Mouse (Mus musculus) CH12.LX (cell line): ENCODE results near the gene Ikzf1. TPM values are rescaled to one million over a fixed set of nuclear protein-coding genes. Genes with fewer than 3 reads are reported as not detected.

ENCODE experiments used
- DNase-seq: peaks from one replicate; pipeline ENCODE4 v3.0.0-alpha.2; 2013; ENCODE audit errors: extremely low read depth
- H3K27ac ChIP-seq: 2 replicates; pipeline ENCODE4 v1.5.1; 2012; ENCODE audit warnings: low read depth, mild to moderate bottlenecking, control low read depth, moderate library complexity; ENCODE audit not compliant: insufficient read depth
- H3K27me3 ChIP-seq: replicated peaks from 2 replicates; pipeline ENCODE3; 2012; ENCODE audit warnings: inconsistent platforms
- H3K36me3 ChIP-seq, 2 experiments: replicated peaks in 1 of 2; 2 replicates each; pipeline versions ENCODE3 to v1.6.1; 2012; ENCODE audit warnings: inconsistent platforms in 1 of 2, low read length in 1 of 2, mild to moderate bottlenecking in 1 of 2, mixed read lengths in 1 of 2, moderate library complexity in 1 of 2; ENCODE audit not compliant: control insufficient read depth in 1 of 2, insufficient read depth in 1 of 2
- H3K4me1 ChIP-seq, 2 experiments: 2 replicates each; pipeline ENCODE4 v1.6.1; 2012; ENCODE audit warnings: inconsistent platforms in 1 of 2, moderate library complexity in 1 of 2; ENCODE audit not compliant: insufficient read depth in 2 of 2, control insufficient read depth in 1 of 2
- H3K4me2 ChIP-seq: 2 replicates; pipeline ENCODE4 v1.6.1; 2012; ENCODE audit warnings: low read depth, mild to moderate bottlenecking, control low read depth; ENCODE audit not compliant: poor library complexity, insufficient read depth, severe bottlenecking
- H3K4me3 ChIP-seq, 3 experiments: fragments of 150-350 bp in 1 of 3; sonication (generic) in 1 of 3; replicated peaks in 1 of 3; 2 replicates each; pipeline versions ENCODE3 to v1.5.1; 2011 to 2012; ENCODE audit warnings: low read depth in 2 of 3, low read length in 2 of 3, mild to moderate bottlenecking in 2 of 3, moderate library complexity in 2 of 3, control low read depth in 1 of 3, improper control_type of control experiment in 1 of 3, inconsistent platforms in 1 of 3, mixed read lengths in 1 of 3; ENCODE audit not compliant: poor library complexity in 1 of 3
- H3K79me2 ChIP-seq: replicated peaks from 2 replicates; pipeline ENCODE4 v1.6.1; 2012; ENCODE audit warnings: mild to moderate bottlenecking, moderate library complexity; ENCODE audit not compliant: control insufficient read depth, poor library complexity, insufficient read depth, severe bottlenecking; ENCODE audit errors: extremely low read depth
- H3K9ac ChIP-seq: 2 replicates; pipeline ENCODE4 v1.6.1; 2012; ENCODE audit warnings: low read depth, mild to moderate bottlenecking, control low read depth, moderate library complexity; ENCODE audit not compliant: insufficient read depth
- H3K9me3 ChIP-seq: replicated peaks from 2 replicates; pipeline ENCODE3; 2012; ENCODE audit warnings: low read length, inconsistent platforms, mixed read lengths
- BHLHE40 ChIP-seq: IDR thresholded peaks from 2 replicates; pipeline ENCODE4 v1.6.1; 2011; ENCODE audit warnings: mild to moderate bottlenecking, low read depth, low read length, improper control_type of control experiment
- CHD1 ChIP-seq: IDR thresholded peaks from 2 replicates; pipeline ENCODE4 v1.6.1; 2012; ENCODE audit warnings: low read depth, low read length, improper control_type of control experiment, inconsistent platforms
- CHD2 ChIP-seq: IDR thresholded peaks from 2 replicates; pipeline ENCODE4 v1.6.1; 2011; ENCODE audit warnings: low read length, improper control_type of control experiment
- CTCF ChIP-seq, 2 experiments: IDR thresholded peaks in 1 of 2; conservative IDR thresholded peaks in 1 of 2; 2 replicates each; pipeline ENCODE4 v1.5.1; 2011 to 2012; ENCODE audit warnings: low read depth in 2 of 2, low read length in 2 of 2, improper control_type of control experiment in 1 of 2, inconsistent platforms in 1 of 2, mild to moderate bottlenecking in 1 of 2, moderate library complexity in 1 of 2
- E2F4 ChIP-seq: IDR thresholded peaks from 2 replicates; pipeline ENCODE4 v1.6.1; 2011; ENCODE audit warnings: low read depth, low read length, improper control_type of control experiment; ENCODE audit not compliant: insufficient replicate concordance
- ELF1 ChIP-seq: IDR thresholded peaks from 2 replicates; pipeline ENCODE4 v1.6.1; 2014; ENCODE audit warnings: low read depth, mild to moderate bottlenecking, inconsistent platforms, low read length, improper control_type of control experiment
- ETS1 ChIP-seq: conservative IDR thresholded peaks from 2 replicates; pipeline ENCODE4 v1.6.1; 2012; ENCODE audit warnings: low read depth, mild to moderate bottlenecking, inconsistent platforms, low read length, improper control_type of control experiment, moderate library complexity
- GABPA ChIP-seq: IDR thresholded peaks from 2 replicates; pipeline ENCODE4 v1.6.1; 2012; ENCODE audit warnings: low read depth, low read length, improper control_type of control experiment, inconsistent platforms; ENCODE audit not compliant: insufficient replicate concordance
- JUN ChIP-seq: IDR thresholded peaks from 2 replicates; pipeline ENCODE4 v1.6.1; 2011; ENCODE audit warnings: low read depth, mild to moderate bottlenecking, low read length, improper control_type of control experiment, moderate library complexity; ENCODE audit not compliant: insufficient read depth
- JUND ChIP-seq: conservative IDR thresholded peaks from 2 replicates; pipeline ENCODE4 v1.6.1; 2011; ENCODE audit warnings: low read depth, low read length, improper control_type of control experiment
- KAT2A ChIP-seq: IDR thresholded peaks from 2 replicates; pipeline ENCODE4 v1.6.1; 2012; ENCODE audit warnings: low read length, improper control_type of control experiment, inconsistent platforms; ENCODE audit not compliant: insufficient replicate concordance
- MAFK ChIP-seq: IDR thresholded peaks from 2 replicates; pipeline ENCODE4 v1.6.1; 2011; ENCODE audit warnings: low read length, improper control_type of control experiment; ENCODE audit not compliant: insufficient replicate concordance
- MAX ChIP-seq: IDR thresholded peaks from 2 replicates; pipeline ENCODE4 v1.6.1; 2011; ENCODE audit warnings: low read length, improper control_type of control experiment
- MYC ChIP-seq: IDR thresholded peaks from 2 replicates; pipeline ENCODE4 v1.6.1; 2011; ENCODE audit warnings: low read depth, mild to moderate bottlenecking, improper control_type of control experiment, low read length
- NELFE ChIP-seq: IDR thresholded peaks from 2 replicates; pipeline ENCODE4 v1.6.1; 2011; ENCODE audit warnings: low read depth, low read length, improper control_type of control experiment
- PAX5 ChIP-seq: IDR thresholded peaks from 2 replicates; pipeline ENCODE4 v1.6.1; 2012; ENCODE audit warnings: low read length, inconsistent platforms, mixed read lengths
- POLR2AphosphoS2 ChIP-seq: IDR thresholded peaks from 2 replicates; pipeline ENCODE4 v1.6.1; 2011; ENCODE audit warnings: low read depth, low read length, improper control_type of control experiment
- SMC3 ChIP-seq: IDR thresholded peaks from 2 replicates; pipeline ENCODE4 v1.6.1; 2011; ENCODE audit warnings: low read depth, low read length, improper control_type of control experiment
- TBP ChIP-seq: conservative IDR thresholded peaks from 2 replicates; pipeline ENCODE4 v1.6.1; 2011; ENCODE audit warnings: low read depth, low read length, improper control_type of control experiment
- TCF12 ChIP-seq: IDR thresholded peaks from 2 replicates; pipeline ENCODE4 v1.6.1; 2014; ENCODE audit warnings: low read depth, mild to moderate bottlenecking, inconsistent platforms, low read length, improper control_type of control experiment
- USF1 ChIP-seq: IDR thresholded peaks from 2 replicates; pipeline ENCODE4 v1.6.1; 2014; ENCODE audit warnings: low read depth, mild to moderate bottlenecking, inconsistent platforms, low read length, improper control_type of control experiment
- ZC3H11A ChIP-seq: IDR thresholded peaks from 2 replicates; pipeline ENCODE4 v1.6.1; 2012; ENCODE audit warnings: low read depth, mild to moderate bottlenecking, inconsistent platforms, low read length, improper control_type of control experiment
- ZKSCAN1 ChIP-seq: IDR thresholded peaks from 2 replicates; pipeline ENCODE4 v1.6.1; 2012; ENCODE audit warnings: low read depth, inconsistent platforms, low read length, improper control_type of control experiment, borderline replicate concordance
- ZNF384 ChIP-seq: IDR thresholded peaks from 2 replicates; pipeline ENCODE4 v1.6.1; 2012; ENCODE audit warnings: low read depth, low read length, improper control_type of control experiment, inconsistent platforms
- dilution Hi-C: fragments of 300-500 bp; cut with MboI; formaldehyde crosslinking; loops from 2 replicates; pipeline ENCODE4 v1.14.3; 2020; ENCODE audit warnings: low sequenced_read_pairs; ENCODE audit not compliant: extremely low pct_unique_long_range_greater_than_20kb, extremely low pct_ligation_motif_present
- in situ Hi-C: fragments of 300-500 bp; cut with MboI; formaldehyde crosslinking; loops from 3 replicates; pipeline ENCODE4 v1.14.3; 2019; ENCODE audit warnings: low sequenced_read_pairs, low pct_ligation_motif_present, low pct_unique_long_range_greater_than_20kb, mixed read lengths
- polyA plus RNA-seq: library from polyadenylated mRNA; unstranded; fragments of >175 nt; gene quantifications from 2 replicates; pipeline ENCODE4 v1.2.1, GENCODE M21; 2012; ENCODE audit warnings: low read depth; ENCODE audit not compliant: insufficient read length
- total RNA-seq, 2 experiments: library from RNA; depleted of rRNA; stranded (reverse); fragments of 300-350 nt in 1 of 2; fragments of >200 nt in 1 of 2; gene quantifications; 2 replicates each; pipeline ENCODE4 v1.2.3; 2012 to 2014

The Ikzf1 gene
- total and polyA plus RNA-seq, 3 experiments = 33.1 to 68.7 (median 51.2) TPM

- peak; percentile 83; the same call in 1 of the 2 replicates for TF ChIP-seq CHD1
- peak; percentile 81 for TF ChIP-seq CHD2
- TF ChIP-seq E2F4 = 0 out of 2 replicates have a peak, but pooled peaks have one; percentile 67
- no peak for TF ChIP-seq CTCF (conservative IDR thresholded peaks at IDR 0.05 in 1 of 2, IDR thresholded peaks at IDR 0.05 in 1 of 2; ENCODE audit: low read depth in 2 of 2, low read length in 2 of 2)
- TF ChIP-seq USF1 = no peak
- 0 out of 2 replicates have a peak, but pooled peaks have one; percentile 39 for TF ChIP-seq NELFE
- no peak for TF ChIP-seq ZKSCAN1
- peak; percentile 93 for TF ChIP-seq ETS1
- peak; percentile 90 for TF ChIP-seq TCF12
- peak; percentile 11; the same call in 1 of the 2 replicates for TF ChIP-seq ELF1
- no peak; the same call in 1 of the 2 replicates for TF ChIP-seq POLR2AphosphoS2
- TF ChIP-seq MAFK = peak; percentile 80
- peak; percentile 48; the same call in 1 of the 2 replicates for TF ChIP-seq JUN
- 0 out of 2 replicates have a peak, but pooled peaks have one; percentile 67 for TF ChIP-seq KAT2A
Observed at GRCm38 (mm10) chr11:11726807-11727276, 42.0 kb downstream of the Ikzf1 start (continued).

- H3K27ac ChIP-seq = peak overlapping the region; percentile 8
- no peak overlapping the region for H3K4me3 ChIP-seq
- dilution Hi-C loops = no loop called here
- no peaks in the 10 kb centered on the region for H3K27me3 ChIP-seq
- peaks cover 23 to 72% of the 10 kb centered on the region in 2 experiments for H3K36me3 ChIP-seq
- H3K9ac ChIP-seq = no peak overlapping the region
- in situ Hi-C loops = no loop called here
- DNase-seq = no peak
- peaks cover 4% of the 10 kb centered on the region for H3K9me3 ChIP-seq
- H3K79me2 ChIP-seq = peaks cover 92% of the 10 kb centered on the region
- TF ChIP-seq JUN (no peak), BHLHE40 (no peak)
- no peak overlapping the region for H3K4me2 ChIP-seq
- peaks cover 61 to 99% of the 10 kb centered on the region in 2 experiments for H3K4me1 ChIP-seq
Observed at GRCm38 (mm10) chr11:11727936-11728556, 43.2 kb downstream of the Ikzf1 start.

- Histone ChIP-seq H3K4me2 (no peak overlapping the region), H3K4me1 (peaks cover 65 to 99% of the 10 kb centered on the region in 2 experiments), H3K36me3 (peaks cover 28 to 73% of the 10 kb centered on the region in 2 experiments), H3K27ac (peak overlapping the region; percentile 8; the same call in 1 of the 2 replicates), H3K27me3 (no peaks in the 10 kb centered on the region), H3K9me3 (peaks cover 4% of the 10 kb centered on the region), H3K9ac (no peak overlapping the region), H3K4me3 (no peak overlapping the region), H3K79me2 (peaks cover 87% of the 10 kb centered on the region)
- TF ChIP-seq CTCF (conservative IDR thresholded peaks at IDR 0.05 in 1 of 2, IDR thresholded peaks at IDR 0.05 in 1 of 2; ENCODE audit: low read depth in 2 of 2, low read length in 2 of 2) = no peak
- no peak for TF ChIP-seq MYC
- no peak for TF ChIP-seq SMC3
- TF ChIP-seq NELFE = no peak
- TF ChIP-seq JUND = no peak
- TF ChIP-seq ZKSCAN1 = no peak
- TF ChIP-seq ZNF384 = no peak
- no peak for TF ChIP-seq TBP
- no peak for TF ChIP-seq MAX
- no peak for TF ChIP-seq GABPA
- TF ChIP-seq ELF1 = no peak
- no peak for TF ChIP-seq ZC3H11A
- no peak for TF ChIP-seq PAX5
- DNase-seq = no peak
- in situ Hi-C loops (no loop called here), dilution Hi-C loops (no loop called here)
Observed at GRCm38 (mm10) chr11:11729216-11729615, 44.4 kb downstream of the Ikzf1 start.
